Comparison of ENCODE assay signal across 8 mouse cellular contexts in the genomic region with DNA sequence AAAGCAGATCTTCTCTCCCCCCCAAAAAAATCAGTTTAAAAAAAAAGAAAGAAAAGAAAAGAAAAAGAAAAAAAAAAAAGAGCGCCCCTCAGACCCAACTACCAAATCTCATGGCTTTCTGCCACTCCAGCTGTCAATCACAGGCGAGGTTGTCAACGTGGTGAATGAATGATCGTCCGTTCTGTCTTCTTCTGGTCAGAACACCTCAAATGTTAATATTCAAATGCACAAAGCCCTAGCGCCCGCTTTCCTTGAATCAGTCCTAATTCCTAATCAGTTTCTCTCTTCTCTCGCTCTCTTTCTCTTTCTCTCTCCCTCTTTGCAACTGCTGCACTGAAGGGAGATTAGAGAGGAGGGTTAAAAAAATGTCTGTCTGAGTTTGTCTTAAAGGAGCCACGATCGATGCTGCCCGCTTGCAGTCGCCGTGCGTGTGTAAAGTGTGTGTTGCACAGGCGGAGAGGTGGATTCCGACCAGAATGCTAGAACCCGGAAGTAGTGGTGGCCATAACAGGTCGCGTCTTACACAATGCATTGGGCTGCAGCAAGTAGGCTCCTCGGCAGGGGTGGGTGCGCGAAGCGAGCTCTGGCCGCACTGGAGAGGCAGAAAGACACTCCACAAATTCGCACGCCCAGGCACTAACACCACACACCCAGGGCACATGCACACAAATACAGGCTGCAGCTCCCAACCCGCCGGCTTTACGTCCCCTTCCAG. TPM values are rescaled to one million over a fixed set of nuclear protein-coding genes. Genes with fewer than 3 reads are reported as not detected.
DNase-seq lines count a peak whose midpoint lies in the region; ATAC-seq lines count a peak whose summit lies in the region.

A gene (minus strand): TSS at position 497 of the 715 bp plus-strand sequence.

- H3K4me3 ChIP-seq in hindbrain, embryonic 12.5 days = peak within 1 kb of the TSS; percentile 76

- peak within 1 kb of the TSS; percentile 99 for H3K9ac ChIP-seq in hindbrain, embryonic 12.5 days

- DNase-seq in Muller cell, postnatal 12 days (ENCODE audit: inconsistent ontology term) = peak; percentile 95
- peak; percentile 97 for DNase-seq in cerebellum, adult 9-11 months
- DNase-seq in frontal cortex, postnatal 14 days (ENCODE audit: low spot score in 2 of 2) = peak; percentile 73
- peak; percentile 45 to 55 for DNase-seq in layer of hippocampus, postnatal 25 days (ENCODE audit: extremely low spot score in 1 of 2, low spot score in 1 of 2)
- DNase-seq in lung, postnatal 14 days = peak; percentile 85
- DNase-seq in retina, embryonic 14.5 days (ENCODE audit: low spot score) = peak; percentile 93
- DNase-seq in thymus, postnatal 36 days = peak; percentile 15 to 20

- under 1% methylated on average over 29 of the region's 29 CpGs for WGBS in hindbrain, embryonic 12.5 days

- H3K9me3 ChIP-seq in hindbrain, embryonic 12.5 days (replicated peaks) = no peaks in the 10 kb centered on the region

- peak within 1 kb of the TSS; percentile 85 for H3K4me2 ChIP-seq in hindbrain, embryonic 12.5 days (replicated peaks)

- peaks cover 26% of the 10 kb centered on the region for H3K4me1 ChIP-seq in hindbrain, embryonic 12.5 days

- peak within 1 kb of the TSS; percentile 100 for H3K27ac ChIP-seq in hindbrain, embryonic 12.5 days

- ATAC-seq in hindbrain, embryonic 12.5 days (ENCODE audit: low FRiP score) = peak; percentile 90

- H3K27me3 ChIP-seq in hindbrain, embryonic 12.5 days = no peaks in the 10 kb centered on the region

- H3K36me3 ChIP-seq in hindbrain, embryonic 12.5 days = no peaks in the 10 kb centered on the region

RNA-seq across cellular contexts. Expression of the gene that starts here (rescaled TPM):
- polyA plus RNA-seq in hindbrain, embryonic 12.5 days (2016; fragmentation: Nextera tagmentation; extraction: Ambion mirVana) = 173 and 204 TPM in 2 replicates
- total RNA-seq in layer of hippocampus, postnatal 25 days (2021) = 1 to 10 TPM; 2.1 to 2.9 TPM

Comparison
In these comparisons a context has a peak if more than half of its experiments do, and no peak if none do; other contexts are left out.
1. Peak in every context shown above with its lines: DNase-seq, ATAC-seq, H3K4me3 ChIP-seq and H3K27ac ChIP-seq.
2. DNase-seq: peak in every context shown above with its lines; median percentile 97 in cerebellum, adult 9-11 months; 95 in Muller cell, postnatal 12 days; 93 in retina, embryonic 14.5 days; 85 in lung, postnatal 14 days; 73 in frontal cortex, postnatal 14 days; 50 in layer of hippocampus, postnatal 25 days; 18 in thymus, postnatal 36 days.